Mouse (Mus musculus): ENCODE measurements around the gene Rc3h2. TPM values are rescaled to one million over a fixed set of nuclear protein-coding genes. Genes with fewer than 3 reads are reported as not detected.
A peak's percentile ranks its signal among the peaks of the same experiment; 100 is the strongest.

Gene Rc3h2
- polyA plus RNA-seq, 1 experiment, result 3.7 TPM

- no peaks in the 10 kb centered on the region for H3K36me3 ChIP-seq (ENCODE audit: control insufficient read depth, insufficient read depth)
- peak overlapping the region; percentile 80 for H3ac ChIP-seq (ENCODE audit: control insufficient read depth, insufficient read length)
- peak overlapping the region; percentile 98 for H3K4me2 ChIP-seq (ENCODE audit: low read depth)
- peaks cover 91% of the 10 kb centered on the region for H3K79me2 ChIP-seq (ENCODE audit: control insufficient read depth, insufficient read depth)
- H3K27me3 ChIP-seq (ENCODE audit: control insufficient read depth, insufficient read depth, insufficient read length), result no peaks in the 10 kb centered on the region
- H3K4me3 ChIP-seq, result peak overlapping the region; percentile 64
- TF ChIP-seq POLR2A (IDR thresholded peaks at IDR 0.05; ENCODE audit: insufficient read length, low read depth) (peak; percentile 97), POLR2AphosphoS2 (IDR thresholded peaks at IDR 0.05; ENCODE audit: insufficient read length, low read depth) (peak; percentile 98), SRF (IDR thresholded peaks at IDR 0.05; ENCODE audit: control insufficient read depth, insufficient read length, low read depth) (no peak), TCF12 (IDR thresholded peaks at IDR 0.05; ENCODE audit: insufficient read depth, poor library complexity, severe bottlenecking) (no peak), MYOG (IDR thresholded peaks at IDR 0.05; ENCODE audit: control insufficient read depth in 1 of 3, insufficient read depth in 1 of 3, insufficient read length in 2 of 3, low read depth in 2 of 3) (peak in 1 of 3 experiments; percentile 23), E2F4 (IDR thresholded peaks at IDR 0.05; ENCODE audit: insufficient read depth) (no peak), TCF3 (IDR thresholded peaks at IDR 0.05; ENCODE audit: insufficient read length, low read depth) (no peak), REST (IDR thresholded peaks at IDR 0.05; ENCODE audit: insufficient read depth, insufficient read length) (no peak), CEBPB (IDR thresholded peaks at IDR 0.05; ENCODE audit: insufficient read depth, poor library complexity, severe bottlenecking) (no peak), MAX (IDR thresholded peaks at IDR 0.05; ENCODE audit: low read depth) (no peak), MYOD1 (IDR thresholded peaks at IDR 0.05; ENCODE audit: control insufficient read depth in 1 of 3, insufficient read length in 2 of 3, low read depth in 2 of 3) (no peak), USF1 (IDR thresholded peaks at IDR 0.05; ENCODE audit: low read depth) (peak; percentile 79)
These were observed 29.1 kb upstream of the Rc3h2 start for GRCm38 (mm10) chr2:37451667-37452375.

GRCm38 (mm10) chr2:37442611-37443591 lies 20.2 kb upstream of the Rc3h2 start, which contains the start of the genes Zbtb26, Zbtb6 and Rabgap1:
Gene Zbtb26, minus strand, starts transcription at chr2:37443135.
Gene Zbtb6, minus strand, starts transcription at chr2:37443171.
Gene Rabgap1, plus strand, starts transcription at chr2:37443279.
- Histone ChIP-seq H3K27me3 (ENCODE audit: control insufficient read depth, insufficient read depth, insufficient read length) (no peaks in the 10 kb centered on the region), H3K79me2 (ENCODE audit: control insufficient read depth, insufficient read depth) (peaks cover 84% of the 10 kb centered on the region), H3ac (ENCODE audit: control insufficient read depth, insufficient read length) (peak within 1 kb of the TSS; percentile 37), H3K4me2 (ENCODE audit: low read depth) (peak within 1 kb of the TSS; percentile 69), H3K4me3 (peak within 1 kb of the TSS; percentile 99), H3K36me3 (ENCODE audit: control insufficient read depth, insufficient read depth) (no peaks in the 10 kb centered on the region)
- no peak for TF ChIP-seq CEBPB (IDR thresholded peaks at IDR 0.05; ENCODE audit: insufficient read depth, poor library complexity, severe bottlenecking)
- TF ChIP-seq POLR2AphosphoS2 (IDR thresholded peaks at IDR 0.05; ENCODE audit: insufficient read length, low read depth), result peak; percentile 85
- TF ChIP-seq REST (IDR thresholded peaks at IDR 0.05; ENCODE audit: insufficient read depth, insufficient read length), result no peak
- TF ChIP-seq E2F4 (IDR thresholded peaks at IDR 0.05; ENCODE audit: insufficient read depth), result no peak
- TF ChIP-seq MYOD1 (IDR thresholded peaks at IDR 0.05; ENCODE audit: control insufficient read depth in 1 of 3, insufficient read length in 2 of 3, low read depth in 2 of 3), result peak in 1 of 3 experiments; percentile 4
- TF ChIP-seq MAX (IDR thresholded peaks at IDR 0.05; ENCODE audit: low read depth), result no peak
- TF ChIP-seq TCF3 (IDR thresholded peaks at IDR 0.05; ENCODE audit: insufficient read length, low read depth), result no peak
- TF ChIP-seq POLR2A (IDR thresholded peaks at IDR 0.05; ENCODE audit: insufficient read length, low read depth), result peak; percentile 87
- peak; percentile 61 for TF ChIP-seq USF1 (IDR thresholded peaks at IDR 0.05; ENCODE audit: low read depth)
- peak in 1 of 3 experiments; percentile 16 for TF ChIP-seq MYOG (IDR thresholded peaks at IDR 0.05; ENCODE audit: control insufficient read depth in 1 of 3, insufficient read depth in 1 of 3, insufficient read length in 2 of 3, low read depth in 2 of 3)
- no peak for TF ChIP-seq TCF12 (IDR thresholded peaks at IDR 0.05; ENCODE audit: insufficient read depth, poor library complexity, severe bottlenecking)
- peak; percentile 57 for TF ChIP-seq SRF (IDR thresholded peaks at IDR 0.05; ENCODE audit: control insufficient read depth, insufficient read length, low read depth)

GRCm38 (mm10) chr2:37431609-37432008 lies 8.9 kb upstream of the Rc3h2 start:
- H3ac ChIP-seq (ENCODE audit: control insufficient read depth, insufficient read length), result no peak overlapping the region
- peaks cover 13% of the 10 kb centered on the region for H3K36me3 ChIP-seq (ENCODE audit: control insufficient read depth, insufficient read depth)
- H3K4me2 ChIP-seq (ENCODE audit: low read depth), result peak overlapping the region; percentile 99
- H3K4me3 ChIP-seq, result peak overlapping the region; percentile 92
- TF ChIP-seq E2F4 (IDR thresholded peaks at IDR 0.05; ENCODE audit: insufficient read depth), result no peak
- no peak for TF ChIP-seq POLR2AphosphoS2 (IDR thresholded peaks at IDR 0.05; ENCODE audit: insufficient read length, low read depth)
- no peak for TF ChIP-seq USF1 (IDR thresholded peaks at IDR 0.05; ENCODE audit: low read depth)
- no peak for TF ChIP-seq MAX (IDR thresholded peaks at IDR 0.05; ENCODE audit: low read depth)
- no peak for TF ChIP-seq MYOG (IDR thresholded peaks at IDR 0.05; ENCODE audit: control insufficient read depth in 1 of 3, insufficient read depth in 1 of 3, insufficient read length in 2 of 3, low read depth in 2 of 3)
- no peak for TF ChIP-seq TCF3 (IDR thresholded peaks at IDR 0.05; ENCODE audit: insufficient read length, low read depth)
- TF ChIP-seq MYOD1 (IDR thresholded peaks at IDR 0.05; ENCODE audit: control insufficient read depth in 1 of 3, insufficient read length in 2 of 3, low read depth in 2 of 3), result no peak
- no peak for TF ChIP-seq POLR2A (IDR thresholded peaks at IDR 0.05; ENCODE audit: insufficient read length, low read depth)
- no peak for TF ChIP-seq REST (IDR thresholded peaks at IDR 0.05; ENCODE audit: insufficient read depth, insufficient read length)
- TF ChIP-seq SRF (IDR thresholded peaks at IDR 0.05; ENCODE audit: control insufficient read depth, insufficient read length, low read depth), result no peak
- TF ChIP-seq TCF12 (IDR thresholded peaks at IDR 0.05; ENCODE audit: insufficient read depth, poor library complexity, severe bottlenecking), result no peak
- no peak for TF ChIP-seq CEBPB (IDR thresholded peaks at IDR 0.05; ENCODE audit: insufficient read depth, poor library complexity, severe bottlenecking)
- H3K27me3 ChIP-seq (ENCODE audit: control insufficient read depth, insufficient read depth, insufficient read length), result no peaks in the 10 kb centered on the region
- H3K79me2 ChIP-seq (ENCODE audit: control insufficient read depth, insufficient read depth), result peaks cover 23% of the 10 kb centered on the region

Data from myocyte (in vitro differentiated cells).